Mouse (Mus musculus): ENCODE results near the gene Rbm24.

DNA sequence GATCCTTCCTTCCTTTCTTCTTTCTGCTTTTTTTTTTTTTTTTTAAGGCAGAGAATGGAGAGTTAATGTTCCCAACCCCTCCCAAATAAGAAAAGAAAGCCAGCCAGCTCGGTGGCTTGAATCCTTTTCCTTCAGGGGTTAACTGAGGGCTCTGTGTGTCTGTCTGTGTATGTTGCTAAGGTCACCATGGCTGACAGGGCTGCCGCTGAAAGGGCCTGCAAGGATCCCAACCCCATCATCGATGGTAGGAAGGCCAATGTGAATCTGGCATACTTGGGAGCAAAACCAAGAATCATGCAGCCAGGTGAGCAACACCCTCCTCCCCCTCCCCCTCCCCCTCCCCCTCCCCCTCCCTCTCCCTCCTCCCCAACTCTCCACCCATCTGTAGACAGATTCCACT is 1.9 kb downstream of the Rbm24 start:
- TF ChIP-seq HCFC1 (IDR thresholded peaks at IDR 0.05; ENCODE audit: borderline replicate concordance, insufficient read depth, low read length), result no peak
- TF ChIP-seq MAFK (IDR thresholded peaks at IDR 0.05; ENCODE audit: insufficient read depth, low read depth, low read length), result no peak
- no peak for TF ChIP-seq ZNF384 (IDR thresholded peaks at IDR 0.05; ENCODE audit: low read depth, low read length)
- no peak for TF ChIP-seq CHD2 (IDR thresholded peaks at IDR 0.05; ENCODE audit: low read depth, low read length)

All from ES-E14 (cell line).